Mouse (Mus musculus) myocyte (in vitro differentiated cells): ENCODE data around the gene Pdk1. TPM values are rescaled to one million over a fixed set of nuclear protein-coding genes. Genes with fewer than 3 reads are reported as not detected.

Source experiments
- H3K27me3 ChIP-seq: one replicate; pipeline ENCODE4 v1.6.1; 2011; ENCODE audit not compliant: control insufficient read depth, insufficient read depth, insufficient read length
- H3K36me3 ChIP-seq: one replicate; pipeline ENCODE4 v1.6.1; 2011; ENCODE audit not compliant: control insufficient read depth, insufficient read depth
- H3K4me2 ChIP-seq: one replicate; pipeline ENCODE4 v1.6.1; 2011; ENCODE audit warnings: low read depth, control low read depth
- H3K4me3 ChIP-seq: one replicate; pipeline ENCODE4 v1.5.1; 2011; ENCODE audit warnings: mild to moderate bottlenecking, control low read depth, moderate library complexity
- H3K79me2 ChIP-seq: one replicate; pipeline ENCODE4 v1.6.1; 2011; ENCODE audit not compliant: control insufficient read depth, insufficient read depth
- H3ac ChIP-seq: one replicate; pipeline ENCODE4 v1.6.1; 2011; ENCODE audit not compliant: control insufficient read depth, insufficient read length
- CEBPB ChIP-seq: IDR thresholded peaks from 2 replicates; pipeline ENCODE4 v1.6.1; 2011; ENCODE audit warnings: mild to moderate bottlenecking, moderate library complexity; ENCODE audit not compliant: poor library complexity, insufficient read depth, severe bottlenecking
- E2F4 ChIP-seq: IDR thresholded peaks from one replicate; pipeline ENCODE4 v1.6.1; 2011; ENCODE audit warnings: mild to moderate bottlenecking, control low read depth, moderate library complexity; ENCODE audit not compliant: insufficient read depth
- MAX ChIP-seq: IDR thresholded peaks from one replicate; pipeline ENCODE4 v1.6.1; 2011; ENCODE audit warnings: low read depth, mild to moderate bottlenecking, control low read depth
- MYOD1 ChIP-seq, 3 experiments: IDR thresholded peaks; one replicate each; pipeline ENCODE4 v1.6.1; 2011; ENCODE audit warnings: control low read depth in 2 of 3, low read depth in 2 of 3, mild to moderate bottlenecking in 2 of 3, moderate library complexity in 1 of 3; ENCODE audit not compliant: insufficient read length in 2 of 3, control insufficient read depth in 1 of 3
- MYOG ChIP-seq, 3 experiments: IDR thresholded peaks; one replicate each; pipeline ENCODE4 v1.6.1; 2011; ENCODE audit warnings: control low read depth in 2 of 3, low read depth in 2 of 3, mild to moderate bottlenecking in 2 of 3; ENCODE audit not compliant: insufficient read length in 2 of 3, control insufficient read depth in 1 of 3, insufficient read depth in 1 of 3
- POLR2A ChIP-seq: IDR thresholded peaks from one replicate; pipeline ENCODE4 v1.6.1; 2011; ENCODE audit warnings: low read depth, mild to moderate bottlenecking, control low read depth, moderate library complexity; ENCODE audit not compliant: insufficient read length
- POLR2AphosphoS2 ChIP-seq: IDR thresholded peaks from one replicate; pipeline ENCODE4 v1.6.1; 2011; ENCODE audit warnings: low read depth, control low read depth; ENCODE audit not compliant: insufficient read length
- REST ChIP-seq: IDR thresholded peaks from one replicate; pipeline ENCODE4 v1.6.1; 2011; ENCODE audit warnings: mild to moderate bottlenecking, control low read depth, moderate library complexity; ENCODE audit not compliant: insufficient read depth, insufficient read length
- SRF ChIP-seq: IDR thresholded peaks from one replicate; pipeline ENCODE4 v1.6.1; 2011; ENCODE audit warnings: low read depth; ENCODE audit not compliant: control insufficient read depth, insufficient read length
- TCF12 ChIP-seq: IDR thresholded peaks from one replicate; pipeline ENCODE4 v1.6.1; 2011; ENCODE audit warnings: mild to moderate bottlenecking, control low read depth; ENCODE audit not compliant: poor library complexity, insufficient read depth, severe bottlenecking
- TCF3 ChIP-seq: IDR thresholded peaks from one replicate; pipeline ENCODE4 v1.6.1; 2011; ENCODE audit warnings: low read depth, control low read depth; ENCODE audit not compliant: insufficient read length
- USF1 ChIP-seq: IDR thresholded peaks from one replicate; pipeline ENCODE4 v1.6.1; 2011; ENCODE audit warnings: low read depth, mild to moderate bottlenecking, control low read depth, moderate library complexity
- polyA plus RNA-seq: library from polyadenylated mRNA; unstranded; fragments of >200 nt; fragmentation: generic; extraction: Trizol; gene quantifications from one replicate; pipeline ENCODE4 v1.2.1, GENCODE M21; 2012; ENCODE audit warnings: missing spikeins

The Pdk1 gene
- polyA plus RNA-seq, 1 experiment: 17.0 TPM

DNA sequence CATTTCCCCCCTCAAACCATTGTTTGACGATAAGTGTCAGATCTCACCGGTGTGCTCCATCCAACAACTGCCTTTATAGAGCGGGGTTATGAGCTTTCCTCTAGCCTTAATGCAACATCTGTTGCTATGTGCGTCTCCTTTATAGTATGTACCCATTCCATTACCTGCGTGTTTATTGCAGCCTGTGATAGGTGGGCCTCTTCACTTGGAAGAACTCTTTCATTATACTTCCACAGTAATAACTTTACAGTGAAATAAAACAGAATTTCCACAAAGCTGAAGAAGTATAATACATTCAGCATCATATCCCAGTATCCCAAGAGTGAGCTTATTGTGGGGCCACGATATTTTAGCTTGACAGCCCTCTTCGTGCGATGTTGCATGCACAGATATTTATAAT is 37.5 kb upstream of the Pdk1 start:
- H3K27me3 ChIP-seq: no peaks in the 10 kb centered on the region
- H3K4me3 ChIP-seq: no peak overlapping the region
- TF ChIP-seq TCF3: no peak
- no peak for TF ChIP-seq USF1
- no peak for TF ChIP-seq MAX
- no peak for TF ChIP-seq POLR2AphosphoS2
- no peak for TF ChIP-seq MYOD1 (IDR thresholded peaks at IDR 0.05; ENCODE audit: control insufficient read depth in 1 of 3, insufficient read length in 2 of 3, low read depth in 2 of 3)
- TF ChIP-seq E2F4: no peak
- TF ChIP-seq REST: no peak
- TF ChIP-seq SRF: no peak
- no peak for TF ChIP-seq TCF12
- TF ChIP-seq CEBPB: no peak
- TF ChIP-seq MYOG (IDR thresholded peaks at IDR 0.05; ENCODE audit: control insufficient read depth in 1 of 3, insufficient read depth in 1 of 3, insufficient read length in 2 of 3, low read depth in 2 of 3): no peak
- TF ChIP-seq POLR2A: no peak
- no peaks in the 10 kb centered on the region for H3K79me2 ChIP-seq
- peaks cover 43% of the 10 kb centered on the region for H3K36me3 ChIP-seq
- no peak overlapping the region for H3ac ChIP-seq
- H3K4me2 ChIP-seq: no peak overlapping the region

DNA sequence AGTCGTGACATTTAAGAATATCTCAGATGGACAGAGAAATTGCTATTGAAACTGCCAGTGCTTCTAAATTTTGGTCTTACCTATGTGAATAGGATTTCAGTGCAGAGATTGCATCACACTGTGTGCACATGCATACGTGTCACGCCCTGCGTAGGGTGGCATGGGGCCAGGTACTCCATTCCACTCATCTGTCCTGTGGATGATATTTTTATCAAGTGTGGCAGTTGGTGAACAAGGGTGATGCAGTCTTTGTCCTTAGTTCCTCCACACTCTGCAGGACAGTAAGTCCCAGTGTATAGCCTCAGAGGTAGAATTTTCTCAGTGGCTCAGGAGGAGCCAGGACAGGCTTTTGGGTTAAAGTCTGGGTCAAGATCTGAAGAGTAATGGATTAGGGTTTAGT is 36.8 kb upstream of the Pdk1 start:
- TF ChIP-seq E2F4 (no peak), MYOG (IDR thresholded peaks at IDR 0.05; ENCODE audit: control insufficient read depth in 1 of 3, insufficient read depth in 1 of 3, insufficient read length in 2 of 3, low read depth in 2 of 3) (no peak), POLR2A (no peak), TCF3 (no peak), USF1 (no peak), SRF (no peak), POLR2AphosphoS2 (no peak), REST (no peak), TCF12 (no peak), MAX (no peak), CEBPB (no peak), MYOD1 (IDR thresholded peaks at IDR 0.05; ENCODE audit: control insufficient read depth in 1 of 3, insufficient read length in 2 of 3, low read depth in 2 of 3) (no peak)
- Histone ChIP-seq H3ac (no peak overlapping the region), H3K27me3 (no peaks in the 10 kb centered on the region), H3K4me3 (no peak overlapping the region), H3K4me2 (no peak overlapping the region), H3K36me3 (peaks cover 41% of the 10 kb centered on the region), H3K79me2 (no peaks in the 10 kb centered on the region)

GRCm38 (mm10) chr2:71837261-71837660 is 35.8 kb upstream of the Pdk1 start:
- Histone ChIP-seq H3ac (no peak overlapping the region), H3K4me3 (no peak overlapping the region), H3K79me2 (no peaks in the 10 kb centered on the region), H3K4me2 (no peak overlapping the region), H3K27me3 (no peaks in the 10 kb centered on the region), H3K36me3 (peaks cover 34% of the 10 kb centered on the region)
- no peak for TF ChIP-seq TCF12
- no peak for TF ChIP-seq SRF
- TF ChIP-seq POLR2A: no peak
- no peak for TF ChIP-seq POLR2AphosphoS2
- no peak for TF ChIP-seq E2F4
- TF ChIP-seq CEBPB: no peak
- TF ChIP-seq MYOD1 (IDR thresholded peaks at IDR 0.05; ENCODE audit: control insufficient read depth in 1 of 3, insufficient read length in 2 of 3, low read depth in 2 of 3): no peak
- TF ChIP-seq REST: no peak
- TF ChIP-seq MAX: no peak
- no peak for TF ChIP-seq TCF3
- no peak for TF ChIP-seq USF1
- TF ChIP-seq MYOG (IDR thresholded peaks at IDR 0.05; ENCODE audit: control insufficient read depth in 1 of 3, insufficient read depth in 1 of 3, insufficient read length in 2 of 3, low read depth in 2 of 3): no peak

- peaks cover 38% of the 10 kb centered on the region for H3K36me3 ChIP-seq
- no peaks in the 10 kb centered on the region for H3K27me3 ChIP-seq
- no peak overlapping the region for H3K4me2 ChIP-seq
- no peaks in the 10 kb centered on the region for H3K79me2 ChIP-seq
- no peak for TF ChIP-seq REST
- no peak overlapping the region for H3K4me3 ChIP-seq
- H3ac ChIP-seq: no peak overlapping the region
These were observed 35.2 kb upstream of the Pdk1 start for GRCm38 (mm10) chr2:71837791-71838190.

DNA sequence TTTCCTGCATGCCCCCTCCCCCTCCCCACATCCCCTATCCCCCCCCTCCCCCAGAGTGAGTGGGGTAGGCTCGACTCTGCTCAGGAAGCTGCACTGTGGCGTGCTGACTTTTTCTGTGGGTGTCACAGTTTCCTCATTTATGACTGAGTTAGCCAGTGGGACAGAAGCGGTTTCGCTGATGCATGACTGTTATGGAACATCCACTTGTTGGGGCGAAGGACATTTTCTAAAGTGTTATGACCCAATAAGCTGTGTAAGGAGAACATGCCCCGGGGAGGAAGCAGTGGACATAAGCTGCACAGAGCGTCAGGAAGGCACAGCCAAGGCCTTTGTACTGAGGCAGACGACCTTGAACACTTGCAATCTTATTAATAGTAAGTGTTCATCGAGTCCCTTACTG is 29.7 kb upstream of the Pdk1 start:
- Histone ChIP-seq H3K79me2 (no peaks in the 10 kb centered on the region), H3K4me3 (no peak overlapping the region), H3K4me2 (no peak overlapping the region), H3K27me3 (no peaks in the 10 kb centered on the region), H3ac (no peak overlapping the region), H3K36me3 (peaks cover 53% of the 10 kb centered on the region)
- TF ChIP-seq TCF3 (no peak), SRF (no peak), MYOD1 (IDR thresholded peaks at IDR 0.05; ENCODE audit: control insufficient read depth in 1 of 3, insufficient read length in 2 of 3, low read depth in 2 of 3) (no peak), MYOG (IDR thresholded peaks at IDR 0.05; ENCODE audit: control insufficient read depth in 1 of 3, insufficient read depth in 1 of 3, insufficient read length in 2 of 3, low read depth in 2 of 3) (no peak), USF1 (no peak), POLR2AphosphoS2 (no peak)
